Comparison of ENCODE assay signal across 25 mouse cellular contexts in genomic region chr14:48481591-48481990, GRCm38 (mm10). TPM values are rescaled to one million over a fixed set of nuclear protein-coding genes. Genes with fewer than 3 reads are reported as not detected.
DNase-seq lines count a peak whose midpoint lies in the region; ATAC-seq and TF ChIP-seq lines count a peak whose summit lies in the region.
"Had no signal": no experiment of that assay in that cellular context is flagged by ENCODE, and none has a peak within 500 bp of the region (broad histone marks: within the 10 kb centered on the region; RNA-seq: fewer than 3 reads in every experiment).

No protein-coding gene starts in this region.

- peak; percentile 30 for DNase-seq in hindbrain, postnatal 0 days (ENCODE audit: low spot score)
- DNase-seq in brain, adult 2 months (ENCODE audit: low read depth, low spot score): peak; percentile 66
- DNase-seq: adrenal gland, adult 2 months; cerebellum, adult 2 months; cerebellum, postnatal 25 days; heart, postnatal 36 days; kidney, postnatal 25 days; liver, postnatal 0 days; lung, postnatal 10 days had no signal

- 38% methylated on average over 7 of the region's 7 CpGs for WGBS in forebrain, embryonic 16.5 days
- 32% methylated on average over 7 of the region's 7 CpGs for WGBS in forebrain, embryonic 12.5 days
- 39% methylated on average over 7 of the region's 7 CpGs for WGBS in hindbrain, postnatal 0 days
- WGBS in hindbrain, embryonic 12.5 days: 42% methylated on average over 7 of the region's 7 CpGs
- WGBS in midbrain, embryonic 16.5 days: 33% methylated on average over 7 of the region's 7 CpGs
- 37% methylated on average over 7 of the region's 7 CpGs for WGBS in midbrain, embryonic 15.5 days

- H3K36me3 ChIP-seq in forebrain, embryonic 16.5 days (ENCODE audit: control insufficient read depth, insufficient read depth): peaks cover 3% of the 10 kb centered on the region; the same call in 1 of the 2 replicates
- peaks cover 15% of the 10 kb centered on the region for H3K36me3 ChIP-seq in forebrain, embryonic 12.5 days (replicated peaks)
- peaks cover 20% of the 10 kb centered on the region; the same call in 1 of the 2 replicates for H3K36me3 ChIP-seq in hindbrain, postnatal 0 days (ENCODE audit: insufficient read depth, low read length)
- peaks cover 13% of the 10 kb centered on the region; the same call in 1 of the 2 replicates for H3K36me3 ChIP-seq in hindbrain, embryonic 12.5 days
- peaks cover 6% of the 10 kb centered on the region; the same call in 1 of the 2 replicates for H3K36me3 ChIP-seq in midbrain, embryonic 16.5 days (ENCODE audit: control insufficient read depth, insufficient read depth, low read length)
- 0 out of 2 replicates have a peak, but pooled peaks cover 3% of the 10 kb centered on the region for H3K36me3 ChIP-seq in midbrain, embryonic 15.5 days (replicated peaks)

- peak; percentile 36 for TF ChIP-seq CTCF in hindbrain, postnatal 0 days (IDR thresholded peaks at IDR 0.05; ENCODE audit: low read depth)

- no peak overlapping the region for H3K4me3 ChIP-seq in forebrain, embryonic 16.5 days (replicated peaks; ENCODE audit: low read length)
- no peak overlapping the region for H3K4me3 ChIP-seq in forebrain, embryonic 12.5 days (replicated peaks)
- H3K4me3 ChIP-seq in hindbrain, postnatal 0 days (ENCODE audit: low read length): no peak overlapping the region
- no peak overlapping the region for H3K4me3 ChIP-seq in hindbrain, embryonic 12.5 days
- no peak overlapping the region for H3K4me3 ChIP-seq in midbrain, embryonic 16.5 days (ENCODE audit: low read depth, low read length)
- H3K4me3 ChIP-seq in midbrain, embryonic 15.5 days: no peak overlapping the region
- H3K4me3 ChIP-seq: embryonic facial prominence, embryonic 10.5 days; heart, embryonic 15.5 days; hindbrain, embryonic 15.5 days; limb, embryonic 12.5 days; midbrain, embryonic 10.5 days; myocyte; neural tube, embryonic 13.5 days had no signal

- H3K9ac ChIP-seq in forebrain, embryonic 16.5 days (replicated peaks; ENCODE audit: low read depth, low read length): no peak overlapping the region
- no peak overlapping the region for H3K9ac ChIP-seq in forebrain, embryonic 12.5 days
- H3K9ac ChIP-seq in hindbrain, postnatal 0 days (replicated peaks; ENCODE audit: low read length): no peak overlapping the region
- no peak overlapping the region for H3K9ac ChIP-seq in hindbrain, embryonic 12.5 days
- no peak overlapping the region for H3K9ac ChIP-seq in midbrain, embryonic 16.5 days (ENCODE audit: low read depth, low read length)
- no peak overlapping the region for H3K9ac ChIP-seq in midbrain, embryonic 15.5 days
- H3K9ac ChIP-seq: heart, embryonic 15.5 days; hindbrain, embryonic 15.5 days; limb, embryonic 12.5 days; liver, postnatal 0 days; neural tube, embryonic 13.5 days had no signal

- H3K27me3 ChIP-seq in forebrain, embryonic 16.5 days (replicated peaks; ENCODE audit: control insufficient read depth, insufficient read depth, low read length): no peaks in the 10 kb centered on the region
- no peaks in the 10 kb centered on the region for H3K27me3 ChIP-seq in forebrain, embryonic 12.5 days
- H3K27me3 ChIP-seq in hindbrain, postnatal 0 days (ENCODE audit: insufficient read depth, low read length): no peaks in the 10 kb centered on the region
- no peaks in the 10 kb centered on the region for H3K27me3 ChIP-seq in hindbrain, embryonic 12.5 days
- H3K27me3 ChIP-seq in midbrain, embryonic 16.5 days (ENCODE audit: control insufficient read depth, insufficient read depth, low read depth, low read length): no peaks in the 10 kb centered on the region
- no peaks in the 10 kb centered on the region for H3K27me3 ChIP-seq in midbrain, embryonic 15.5 days (replicated peaks)
- H3K27me3 ChIP-seq: heart, embryonic 15.5 days; hindbrain, embryonic 15.5 days; limb, embryonic 12.5 days; neural tube, embryonic 13.5 days had no signal

- no peak overlapping the region for H3K4me2 ChIP-seq in forebrain, embryonic 16.5 days (ENCODE audit: low read length)
- no peak overlapping the region for H3K4me2 ChIP-seq in forebrain, embryonic 12.5 days
- no peak overlapping the region for H3K4me2 ChIP-seq in hindbrain, postnatal 0 days (ENCODE audit: low read depth, low read length)
- no peak overlapping the region for H3K4me2 ChIP-seq in hindbrain, embryonic 12.5 days (replicated peaks)
- H3K4me2 ChIP-seq in midbrain, embryonic 16.5 days (ENCODE audit: low read length): no peak overlapping the region
- H3K4me2 ChIP-seq in midbrain, embryonic 15.5 days: no peak overlapping the region
- H3K4me2 ChIP-seq: heart, embryonic 15.5 days; hindbrain, embryonic 15.5 days; limb, embryonic 12.5 days; liver, embryonic 11.5 days; neural tube, embryonic 13.5 days had no signal

- H3K27ac ChIP-seq in forebrain, embryonic 16.5 days (ENCODE audit: low read length): no peak overlapping the region
- no peak overlapping the region for H3K27ac ChIP-seq in forebrain, embryonic 12.5 days
- H3K27ac ChIP-seq in hindbrain, postnatal 0 days: no peak overlapping the region
- H3K27ac ChIP-seq in hindbrain, embryonic 12.5 days: no peak overlapping the region
- H3K27ac ChIP-seq in midbrain, embryonic 16.5 days (ENCODE audit: low read length): no peak overlapping the region
- no peak overlapping the region for H3K27ac ChIP-seq in midbrain, embryonic 15.5 days
- H3K27ac ChIP-seq: embryonic facial prominence, embryonic 10.5 days; heart, embryonic 15.5 days; hindbrain, embryonic 15.5 days; limb, embryonic 12.5 days; midbrain, embryonic 10.5 days; neural tube, embryonic 13.5 days; stomach, postnatal 0 days had no signal

- no peaks in the 10 kb centered on the region for H3K4me1 ChIP-seq in forebrain, embryonic 16.5 days (replicated peaks; ENCODE audit: control insufficient read depth, insufficient read depth, low read length)
- H3K4me1 ChIP-seq in forebrain, embryonic 12.5 days: peaks cover 4% of the 10 kb centered on the region; the same call in 1 of the 2 replicates
- no peaks in the 10 kb centered on the region for H3K4me1 ChIP-seq in hindbrain, postnatal 0 days (ENCODE audit: insufficient read depth, low read length)
- no peaks in the 10 kb centered on the region for H3K4me1 ChIP-seq in hindbrain, embryonic 12.5 days
- no peaks in the 10 kb centered on the region for H3K4me1 ChIP-seq in midbrain, embryonic 16.5 days (ENCODE audit: control insufficient read depth, insufficient read depth, low read length)
- H3K4me1 ChIP-seq in midbrain, embryonic 15.5 days: 0 out of 2 replicates have a peak, but pooled peaks cover 2% of the 10 kb centered on the region
- H3K4me1 ChIP-seq: embryonic facial prominence, embryonic 10.5 days; heart, embryonic 15.5 days; hindbrain, embryonic 15.5 days; limb, embryonic 12.5 days; neural tube, embryonic 13.5 days had no signal

- H3K9me3 ChIP-seq in forebrain, embryonic 16.5 days (ENCODE audit: control insufficient read depth, low read length): no peaks in the 10 kb centered on the region
- no peaks in the 10 kb centered on the region for H3K9me3 ChIP-seq in forebrain, embryonic 12.5 days
- no peaks in the 10 kb centered on the region for H3K9me3 ChIP-seq in hindbrain, postnatal 0 days (ENCODE audit: low read length)
- no peaks in the 10 kb centered on the region for H3K9me3 ChIP-seq in hindbrain, embryonic 12.5 days (replicated peaks)
- no peaks in the 10 kb centered on the region for H3K9me3 ChIP-seq in midbrain, embryonic 16.5 days (replicated peaks; ENCODE audit: control insufficient read depth, low read length, poor library complexity, severe bottlenecking)
- H3K9me3 ChIP-seq in midbrain, embryonic 15.5 days: no peaks in the 10 kb centered on the region
- H3K9me3 ChIP-seq: embryonic facial prominence, embryonic 10.5 days; heart, embryonic 15.5 days; hindbrain, embryonic 15.5 days; limb, embryonic 12.5 days; midbrain, embryonic 10.5 days; neural tube, embryonic 13.5 days had no signal

- ATAC-seq in forebrain, embryonic 16.5 days: peak; percentile 64
- no peak for ATAC-seq in forebrain, embryonic 12.5 days (ENCODE audit: low FRiP score)
- peak; percentile 73; the same call in 1 of the 2 replicates for ATAC-seq in hindbrain, postnatal 0 days
- no peak for ATAC-seq in hindbrain, embryonic 12.5 days (ENCODE audit: low FRiP score)
- ATAC-seq in midbrain, embryonic 16.5 days: 0 out of 2 replicates have a peak, but pooled peaks have one; percentile 32
- ATAC-seq in midbrain, embryonic 15.5 days (replicated peaks): no peak
- no peak for ATAC-seq in inflammation-experienced regulatory T-cells, adult 6 months
- ATAC-seq: intestine, postnatal 0 days; liver, postnatal 0 days had no signal

RNA-seq across cellular contexts. Expression of gene Tmem260, which starts 35.7 kb away (rescaled TPM):
- 19.0 and 20.6 TPM in 2 replicates for polyA plus RNA-seq in forebrain, embryonic 16.5 days (2015; fragmentation: Nextera tagmentation; extraction: Ambion mirVana)
- polyA plus RNA-seq in forebrain, embryonic 12.5 days (2016; fragmentation: Nextera tagmentation; extraction: Ambion mirVana): 24.7 and 26.2 TPM in 2 replicates
- 13.1 and 16.6 TPM in 2 replicates for total RNA-seq in hindbrain, postnatal 0 days (2014; rRNA removed)
- polyA plus RNA-seq in hindbrain, postnatal 0 days (2015; fragmentation: Nextera tagmentation; extraction: Ambion mirVana): 11.0 and 11.4 TPM in 2 replicates
- polyA plus RNA-seq in hindbrain, embryonic 12.5 days (2016; fragmentation: Nextera tagmentation; extraction: Ambion mirVana): 29.2 and 30.0 TPM in 2 replicates
- polyA plus RNA-seq in midbrain, embryonic 16.5 days (2015; fragmentation: Nextera tagmentation; extraction: Ambion mirVana): 19.7 and 20.2 TPM in 2 replicates
- 17.7 and 20.1 TPM in 2 replicates for polyA plus RNA-seq in midbrain, embryonic 15.5 days (2015; fragmentation: Nextera tagmentation; extraction: Ambion mirVana)
- polyA plus RNA-seq in inflammation-experienced regulatory T-cells, adult 6 months (2017; shearing (Covaris generic)): 10 to 100 TPM in 2 of 3 experiments, 1 to 10 TPM in 1; 8.7 to 18.2 (median 17.1) TPM

Comparison
In these comparisons a context has a peak if more than half of its experiments do, and no peak if none do; other contexts are left out.
1. ATAC-seq: peak in forebrain, embryonic 16.5 days (single experiment), hindbrain, postnatal 0 days (single experiment) and midbrain, embryonic 16.5 days (single experiment); none in forebrain, embryonic 12.5 days (single experiment), hindbrain, embryonic 12.5 days (single experiment), midbrain, embryonic 15.5 days (single experiment) and inflammation-experienced regulatory T-cells, adult 6 months (single experiment).